ENCODE assay signal across 9 mouse cellular contexts in the genomic region with DNA sequence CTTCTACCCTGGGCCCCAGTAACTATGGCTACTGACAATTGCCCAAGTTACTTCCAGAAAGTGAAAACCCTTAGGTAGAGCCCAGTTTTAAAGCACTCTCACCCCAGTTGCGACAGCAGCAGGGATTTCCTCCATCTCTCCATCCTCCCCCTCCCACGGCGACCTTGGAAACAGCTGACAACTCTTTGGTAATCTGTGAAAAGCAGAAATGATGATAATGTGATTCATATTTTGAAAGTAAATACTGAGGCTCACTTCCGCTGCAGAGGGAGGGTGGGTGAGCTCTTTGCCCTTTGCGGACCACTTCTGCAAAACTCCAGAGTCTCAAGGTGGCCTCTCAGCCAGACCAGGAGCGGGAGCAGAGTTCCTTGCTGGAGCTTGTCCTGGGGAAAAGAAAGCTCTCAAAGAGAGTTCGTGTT. TPM values are rescaled to one million over a fixed set of nuclear protein-coding genes. Genes with fewer than 3 reads are reported as not detected.
DNase-seq lines count a peak whose midpoint lies in the region; ATAC-seq lines count a peak whose summit lies in the region.
"Had no signal": no experiment of that assay in that cellular context is flagged by ENCODE, and none has a peak within 500 bp of the region (broad histone marks: within the 10 kb centered on the region; RNA-seq: fewer than 3 reads in every experiment).

No protein-coding gene starts in this region.

- 70% methylated on average over 7 of the region's 7 CpGs for WGBS in heart, embryonic 10.5 days

- no peaks in the 10 kb centered on the region; the same call in 1 of the 2 replicates for H3K36me3 ChIP-seq in heart, embryonic 10.5 days
- H3K36me3 ChIP-seq: neural tube, embryonic 12.5 days had no signal

- peak; percentile 45 for DNase-seq in gastrocnemius, adult 18-20 months (ENCODE audit: low spot score)
- DNase-seq in gastrocnemius, postnatal 4 days (ENCODE audit: low spot score in 2 of 2), result no peak
- DNase-seq in CD4-positive helper T cell, adult 2 months (ENCODE audit: low read depth, low spot score), result peak; percentile 76
- no peak for DNase-seq in heart, embryonic 10.5 days (ENCODE audit: low spot score)
- peak; percentile 76 for DNase-seq in lung, postnatal 25 days (ENCODE audit: low spot score)
- DNase-seq in retina, embryonic 14.5 days (ENCODE audit: low spot score), result no peak
- DNase-seq in frontal cortex, postnatal 25 days (ENCODE audit: low spot score in 2 of 2), result no peak

- no peak for ATAC-seq in frontal cortex, adult (ENCODE audit: low TSS enrichment)

- no peaks in the 10 kb centered on the region; the same call in 1 of the 2 replicates for H3K9me3 ChIP-seq in heart, embryonic 10.5 days
- H3K9me3 ChIP-seq: neural tube, embryonic 12.5 days had no signal

- peaks cover 42% of the 10 kb centered on the region for H3K27me3 ChIP-seq in heart, embryonic 10.5 days (ENCODE audit: insufficient read depth, poor library complexity, severe bottlenecking)

- no peak overlapping the region for H3K27ac ChIP-seq in heart, embryonic 10.5 days
- H3K27ac ChIP-seq: neural tube, embryonic 12.5 days had no signal

- peaks cover 39% of the 10 kb centered on the region for H3K4me1 ChIP-seq in heart, embryonic 10.5 days

- H3K4me3 ChIP-seq in heart, embryonic 10.5 days, result 0 out of 2 replicates have a peak overlapping the region, but pooled peaks have one; percentile 0
- H3K4me3 ChIP-seq: neural tube, embryonic 12.5 days had no signal

RNA-seq across cellular contexts. Expression of gene Klf2, which starts 3.6 kb away (rescaled TPM):
- total RNA-seq in gastrocnemius, adult 18-20 months (2021), result 10 to 100 TPM; 22.5 to 37.9 TPM
- 10 to 100 TPM; 40.0 to 47.7 TPM for total RNA-seq in gastrocnemius, postnatal 4 days (2021)
- polyA plus RNA-seq in heart, embryonic 10.5 days (2016; fragmentation: Nextera tagmentation; extraction: Ambion mirVana), result 12.8 and 14.1 TPM in 2 replicates

RNA-seq across cellular contexts. Expression of gene Gm10282, which starts 17.4 kb away (rescaled TPM):
- total RNA-seq in gastrocnemius, adult 18-20 months (2021), result 1 to 10 TPM; 1.8 to 3.4 TPM
- 10 to 100 TPM; 29.3 to 31.8 TPM for total RNA-seq in gastrocnemius, postnatal 4 days (2021)
- 19.8 and 23.4 TPM in 2 replicates for polyA plus RNA-seq in heart, embryonic 10.5 days (2016; fragmentation: Nextera tagmentation; extraction: Ambion mirVana)

Comparison
In these comparisons a context has a peak if more than half of its experiments do, and no peak if none do; other contexts are left out.
1. DNase-seq: peak in gastrocnemius, adult 18-20 months (single experiment), CD4-positive helper T cell, adult 2 months (single experiment) and lung, postnatal 25 days (single experiment); none in gastrocnemius, postnatal 4 days (0 of 2), heart, embryonic 10.5 days (single experiment), retina, embryonic 14.5 days (single experiment) and frontal cortex, postnatal 25 days (0 of 2).
2. RNA of gene Gm10282, which starts 17.4 kb away (total RNA-seq): 29.3 to 31.8 TPM in gastrocnemius, postnatal 4 days; 1.8 to 3.4 TPM in gastrocnemius, adult 18-20 months; every median in the first group is over 4 times any median in the second.